Mouse (Mus musculus) brain, embryonic 14.5 days (tissue): ENCODE measurements around the gene Ccdc116.

ENCODE experiments used
- CTCF ChIP-seq: fragments of 200-500 bp; IDR thresholded peaks from 2 replicates; pipeline ENCODE4 v1.5.1; 2012; ENCODE audit warnings: inconsistent platforms, mild to moderate bottlenecking, moderate library complexity, borderline replicate concordance; ENCODE audit not compliant: insufficient read depth, insufficient read length; ENCODE audit errors: extremely low read depth
- POLR2A ChIP-seq: fragments of 200-500 bp; IDR thresholded peaks from 2 replicates; pipeline ENCODE4 v1.6.1; 2012; ENCODE audit warnings: mild to moderate bottlenecking, inconsistent platforms, borderline replicate concordance; ENCODE audit not compliant: poor library complexity, insufficient read depth, insufficient read length, severe bottlenecking; ENCODE audit errors: extremely low read depth

- TF ChIP-seq POLR2A = no peak
- TF ChIP-seq CTCF = no peak
These were observed 34.4 kb upstream of the Ccdc116 start for GRCm38 (mm10) chr16:17181382-17181781.
